Mouse (Mus musculus) adrenal gland, postnatal 10 days (tissue): Measurements from ENCODE around the gene Calr. TPM values are rescaled to one million over a fixed set of nuclear protein-coding genes. Genes with fewer than 3 reads are reported as not detected.

Experiments
- DNase-seq: peaks from one replicate; pipeline ENCODE4 v3.0.0; 2021; ENCODE audit warnings: mixed read lengths
- long read RNA-seq, 2 experiments: library from polyadenylated mRNA; stranded (forward); transcript quantifications; one replicate each; pipeline ENCODE4 v2.0.0; 2021
- total RNA-seq, 2 experiments: library from RNA; stranded (reverse); gene quantifications; 2 replicates each; pipeline ENCODE4 v1.2.3; 2021

Gene Calr
- 100 to 1,000 TPM; 404 to 492 TPM for total RNA-seq
- long read RNA-seq, experiment 1, transcript Calr-201 (9 exons, 2,184 nt), result major isoform, 146 of 221 reads
- long read RNA-seq, experiment 1, transcript Calr-204 (5 exons, 943 nt), result minor isoform, 8 of 221 reads
- long read RNA-seq, experiment 1, partial matches to known transcripts, result 51 of 221 reads
- long read RNA-seq, experiment 1, other reads (novel, unspliced or antisense), result 16 of 221 reads
- long read RNA-seq, experiment 2, transcript Calr-201 (9 exons, 2,184 nt), result major isoform, 54 of 82 reads
- long read RNA-seq, experiment 2, partial matches to known transcripts, result 17 of 82 reads
- long read RNA-seq, experiment 2, other reads (novel, unspliced or antisense), result 11 of 82 reads

DNA sequence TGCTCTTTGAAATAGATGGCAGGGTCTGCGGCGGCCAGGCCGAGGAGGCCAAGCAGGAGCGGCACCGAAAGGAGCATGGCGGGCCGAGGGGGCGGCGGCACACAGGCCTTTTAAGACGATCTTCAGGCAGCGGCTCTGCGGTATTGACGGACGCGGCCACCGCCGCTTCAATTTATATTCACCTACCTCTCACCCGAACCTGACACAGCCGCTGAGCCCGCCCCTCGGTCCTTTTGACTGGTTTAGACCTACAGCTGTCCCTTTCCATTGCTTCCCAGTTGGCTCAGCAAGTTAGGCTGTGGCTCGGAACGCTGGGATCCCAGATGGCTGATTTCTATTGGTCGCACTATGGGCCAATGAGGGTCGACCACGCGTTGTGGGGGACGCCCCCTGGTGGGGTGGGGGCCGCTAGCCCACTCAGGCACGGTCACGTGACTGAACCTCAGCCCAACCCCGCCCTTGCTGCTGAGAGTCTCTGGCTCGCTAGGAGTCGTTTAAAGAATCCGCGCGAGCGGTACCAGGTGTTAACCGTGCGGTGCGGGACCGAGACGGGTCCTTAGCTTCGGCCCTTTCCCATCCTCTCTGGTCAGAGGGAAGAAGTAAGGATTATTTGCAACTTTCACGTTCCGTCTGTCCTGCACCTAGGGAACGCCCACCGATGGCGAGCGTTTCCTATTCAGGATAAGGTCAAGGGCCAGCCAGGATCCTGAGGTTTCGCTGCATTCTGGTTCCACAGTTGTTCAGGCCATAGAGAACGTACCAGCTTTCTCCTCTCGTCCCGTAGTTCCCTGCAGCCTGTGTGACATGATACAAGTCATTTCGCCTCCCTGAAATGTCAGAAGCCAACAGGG is at the start of gene Calr:
Calr (minus strand) TSS at position 213 of the 851 bp plus-strand sequence.
- peak; percentile 99 for DNase-seq

DNA sequence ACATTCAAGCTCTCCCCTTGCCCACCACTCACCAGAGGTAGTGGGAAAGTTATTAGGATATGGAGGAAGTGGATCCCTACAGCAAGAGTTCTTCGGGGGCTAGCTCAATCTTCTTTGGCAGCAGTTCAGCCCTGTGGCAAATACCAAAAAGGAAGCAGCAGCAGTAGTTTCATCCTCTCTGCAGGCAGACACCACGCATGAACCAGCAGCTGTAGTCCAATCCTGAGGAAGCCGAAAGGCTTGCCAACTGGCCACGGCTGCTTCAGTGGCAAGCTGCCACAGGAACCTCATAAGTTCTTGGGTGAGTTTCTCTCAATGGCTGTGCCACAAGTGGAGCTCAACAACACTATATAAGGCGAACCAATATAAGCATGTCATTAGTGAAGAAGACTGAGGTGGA is 49.2 kb upstream of the Calr start:
- DNase-seq, result no peak

DNA sequence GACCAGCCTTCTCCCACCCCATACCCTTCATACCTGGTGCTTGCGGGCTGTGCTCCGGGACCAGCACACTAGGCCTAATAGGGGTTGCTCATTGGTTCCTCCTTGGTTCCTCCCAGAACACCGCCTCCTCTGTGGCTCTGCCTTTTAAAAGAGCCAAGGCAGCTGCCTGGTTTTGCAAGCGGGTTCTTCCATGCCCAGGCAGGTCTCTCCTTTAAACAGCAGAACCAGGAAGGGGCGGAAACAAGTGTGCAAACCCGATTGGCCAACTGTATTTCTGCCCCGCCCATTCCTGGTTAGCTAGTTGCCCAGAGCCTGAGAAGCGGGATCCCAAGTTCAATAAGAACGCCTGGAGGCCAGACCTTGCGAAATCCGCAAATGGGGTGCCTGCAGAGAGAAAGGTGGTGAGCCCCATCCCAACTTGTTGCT is 47.0 kb upstream of the Calr start, which contains the start of gene Gcdh:
Gcdh (minus strand) TSS at position 213 of the 426 bp plus-strand sequence.
- peak; percentile 93 for DNase-seq

DNA sequence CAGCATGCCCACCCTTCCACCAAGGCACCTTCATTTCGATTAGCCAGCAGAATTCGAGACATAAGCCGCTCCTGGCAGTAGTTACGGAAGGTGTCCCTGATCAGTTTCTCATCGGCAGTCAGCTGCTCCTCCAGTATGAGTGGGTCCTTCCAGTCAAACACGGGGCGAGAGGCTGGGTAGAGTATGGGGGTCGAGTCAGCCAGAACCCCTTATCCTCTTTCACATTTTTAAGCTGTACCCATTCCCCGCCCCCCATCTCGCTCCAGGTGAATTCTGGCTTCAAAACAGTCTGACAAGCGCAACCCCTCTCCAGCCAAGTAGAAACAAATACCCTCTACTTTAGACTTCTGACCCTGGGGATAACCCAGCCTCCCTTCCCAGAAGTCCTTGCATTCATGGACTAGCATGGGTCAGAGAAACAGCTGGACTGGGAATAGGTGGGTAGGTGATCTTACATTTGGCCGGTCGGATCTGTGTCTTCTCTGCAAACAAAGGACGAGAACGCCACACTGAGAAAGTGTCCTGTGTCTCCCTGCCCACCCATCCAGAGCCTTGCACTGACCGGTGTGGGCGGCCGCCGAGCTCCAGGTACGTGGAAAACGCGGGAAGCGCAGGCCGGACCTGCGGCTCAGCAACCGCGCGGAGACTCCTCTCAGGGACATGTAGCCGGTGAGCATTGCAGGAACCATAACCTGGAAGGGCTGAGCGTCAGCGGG is 46.4 kb upstream of the Calr start:
- no peak for DNase-seq

DNA sequence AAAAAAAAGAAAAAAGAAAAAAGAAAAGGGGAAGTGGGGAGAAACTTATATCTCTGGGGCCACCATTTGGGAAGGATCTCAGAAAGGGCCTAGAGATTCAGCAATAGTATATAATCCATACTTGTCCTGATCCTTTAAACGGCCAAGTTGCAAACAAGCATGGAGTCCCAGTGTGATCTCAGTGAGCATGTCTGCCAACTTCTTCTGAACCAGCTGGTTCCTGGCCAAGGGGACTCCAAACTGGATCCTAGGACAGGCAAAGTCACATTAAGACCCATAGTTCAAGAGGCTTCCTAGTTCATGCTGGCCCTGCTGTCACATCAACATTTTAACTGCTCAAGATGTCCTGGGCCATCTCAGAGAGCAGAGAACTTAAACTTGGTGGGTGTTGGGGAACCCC is 42.4 kb upstream of the Calr start:
- DNase-seq, result no peak

DNA sequence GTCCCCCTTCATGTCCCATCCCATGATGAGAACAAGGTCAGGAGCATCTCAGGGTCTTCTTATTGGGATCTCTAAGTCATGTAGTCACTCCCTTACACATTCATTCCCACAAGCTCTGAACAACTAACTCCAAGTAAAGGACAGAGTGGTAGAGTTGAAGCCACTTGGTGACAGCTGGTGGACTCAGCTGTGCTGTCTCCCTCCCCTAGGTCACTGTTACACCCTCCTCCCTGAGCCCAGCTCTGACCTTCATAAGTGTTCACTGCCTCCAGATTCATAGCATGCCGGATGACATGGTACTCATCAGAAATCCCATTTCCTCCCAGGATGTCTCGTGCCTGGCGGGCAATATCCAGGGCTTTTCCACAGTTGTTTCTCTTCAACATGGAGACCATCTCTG is 41.5 kb upstream of the Calr start:
- DNase-seq, result no peak

DNA sequence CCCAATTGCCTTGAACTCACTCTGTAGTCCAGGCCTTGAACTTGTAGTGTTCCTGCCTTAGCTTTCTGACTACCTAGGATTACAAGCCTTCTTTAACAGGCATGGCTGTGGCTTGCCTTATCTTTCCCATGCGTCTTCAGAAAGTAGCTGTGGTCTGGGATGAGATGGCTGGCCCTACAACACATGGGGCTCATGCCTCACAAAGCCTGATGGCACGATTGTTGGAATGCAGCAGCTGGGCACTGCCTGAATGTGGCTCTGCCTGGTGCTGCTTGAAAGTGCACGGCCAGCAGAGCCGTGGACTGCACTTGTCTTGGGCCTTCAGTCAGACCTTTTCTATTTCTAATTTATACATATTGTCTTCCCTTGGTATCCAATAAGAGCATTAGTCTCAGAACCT is 38.0 kb upstream of the Calr start:
- no peak for DNase-seq

DNA sequence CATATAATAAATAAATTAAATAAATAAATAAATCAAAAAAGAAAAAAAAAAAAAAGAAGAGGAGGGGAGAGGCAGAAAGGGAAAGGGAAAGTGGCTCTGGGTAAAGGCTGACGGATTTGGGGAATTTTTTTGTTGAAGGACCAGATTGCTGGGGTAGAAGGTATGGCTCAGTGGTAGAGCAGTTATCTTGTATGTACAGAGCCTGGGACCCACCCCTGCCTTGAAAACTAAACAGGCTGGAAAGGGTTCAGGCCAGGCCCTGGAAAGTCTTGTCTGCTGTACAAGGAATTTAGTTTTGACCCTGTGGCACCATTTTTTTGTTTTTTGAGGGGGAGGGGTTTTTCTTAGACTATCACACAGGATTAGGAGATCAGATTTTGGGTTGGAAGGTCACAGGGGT is 32.2 kb upstream of the Calr start:
- DNase-seq, result no peak

DNA sequence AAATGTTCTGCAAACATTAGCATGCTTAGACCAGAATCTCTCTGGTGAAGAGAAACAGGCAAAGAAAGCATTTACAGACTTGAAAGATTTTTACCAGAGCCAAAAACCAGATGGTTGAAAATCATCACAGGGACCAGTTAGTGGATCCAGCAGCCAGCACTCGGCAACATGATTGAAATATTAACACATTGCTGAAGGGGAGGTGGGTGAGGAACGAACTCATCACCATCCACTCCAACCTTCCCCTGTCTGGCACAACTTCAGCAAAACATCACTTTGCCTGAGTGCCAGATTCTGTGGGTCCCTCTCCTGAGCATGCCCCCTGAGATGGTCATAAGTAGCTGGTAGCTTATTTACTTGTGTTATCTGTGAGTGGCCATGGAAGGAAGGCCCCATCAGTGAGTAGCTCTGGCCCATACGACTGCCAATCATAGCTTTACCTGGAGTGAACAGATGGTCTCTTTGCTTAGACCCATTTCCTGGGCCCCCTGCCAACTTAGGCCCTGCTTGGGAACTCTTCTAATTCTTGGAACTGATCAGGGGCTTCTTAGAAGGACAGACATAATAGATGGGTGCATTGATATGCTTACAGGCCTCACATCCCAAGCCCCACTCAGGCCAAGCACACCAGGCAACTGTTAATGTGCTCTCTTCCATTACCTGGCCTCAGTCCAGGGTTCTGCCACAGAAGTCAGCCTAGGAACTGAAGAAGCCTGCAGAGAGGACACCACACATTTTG is 30.7 kb upstream of the Calr start:
- no peak for DNase-seq

DNA sequence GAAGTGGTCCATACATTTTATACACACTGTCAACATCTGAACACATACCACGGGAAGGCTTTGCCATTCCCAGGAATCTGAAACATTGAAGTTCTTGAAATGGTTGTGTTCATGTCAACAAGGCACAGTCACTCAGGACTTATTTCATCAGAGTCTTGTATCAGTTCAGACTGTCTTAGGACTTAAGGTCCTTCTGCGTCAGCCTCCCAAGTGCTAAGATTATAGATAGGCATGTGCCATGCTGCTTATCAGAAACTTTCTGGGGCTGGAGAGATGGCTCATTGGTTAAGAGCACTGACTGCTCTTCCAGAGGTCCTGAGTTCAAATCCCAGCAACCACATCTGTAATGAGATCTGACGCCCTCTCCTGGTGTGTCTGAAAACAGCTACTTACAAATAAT is 27.6 kb upstream of the Calr start:
- DNase-seq, result no peak

DNA sequence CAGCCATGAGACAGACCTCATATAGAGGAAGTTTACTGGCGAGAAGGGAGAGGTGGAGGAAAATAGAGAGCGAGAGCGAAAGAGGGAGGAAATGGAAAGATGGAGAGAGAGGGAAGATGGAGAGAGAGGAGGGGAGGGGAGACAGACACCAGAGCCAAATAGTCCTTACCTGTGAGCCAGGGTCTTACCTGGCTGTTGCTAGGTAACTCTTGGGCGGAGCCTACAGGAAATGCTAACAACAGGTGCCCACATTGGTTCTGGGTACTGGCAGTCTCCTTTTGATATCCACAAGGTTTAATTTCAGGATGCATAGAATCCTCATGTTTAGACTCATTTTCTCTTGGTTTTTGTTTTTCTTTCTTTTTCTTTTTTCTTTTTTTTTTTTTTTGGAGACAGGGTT is 26.3 kb upstream of the Calr start:
- DNase-seq, result no peak

DNA sequence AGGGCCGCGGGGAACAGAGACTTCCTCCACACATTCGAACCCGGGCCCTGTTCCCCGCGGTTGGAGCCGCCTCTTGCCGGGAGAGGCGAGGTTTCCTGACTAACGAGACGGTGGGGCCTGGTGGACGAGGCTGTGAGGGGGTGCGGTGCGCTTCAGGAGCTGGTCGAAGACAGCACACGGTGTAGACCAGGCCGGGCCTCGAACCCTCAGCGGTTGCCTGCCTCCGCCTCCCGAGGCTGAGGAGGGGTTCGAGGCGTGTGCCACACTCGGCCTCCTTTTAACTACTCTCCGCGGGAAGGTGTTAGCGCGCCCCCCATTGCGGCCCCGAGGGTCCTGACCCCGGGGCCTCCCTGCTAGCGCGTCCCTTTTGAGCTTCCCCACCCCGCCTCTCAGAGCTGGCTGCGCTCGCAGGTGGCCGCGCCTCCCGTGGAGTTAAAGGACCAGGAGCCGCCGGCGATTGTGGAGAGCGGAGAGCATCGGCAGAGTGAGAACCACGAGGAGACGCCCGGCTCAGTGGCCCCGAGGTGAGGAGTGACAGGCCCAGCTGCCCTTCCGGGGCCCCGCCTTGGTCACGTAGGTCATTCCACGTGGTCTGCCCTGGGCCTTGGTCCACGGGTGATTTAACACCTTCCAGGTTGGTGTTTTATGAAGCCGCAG is 25.7 kb upstream of the Calr start:
- DNase-seq, result peak; percentile 56

DNA sequence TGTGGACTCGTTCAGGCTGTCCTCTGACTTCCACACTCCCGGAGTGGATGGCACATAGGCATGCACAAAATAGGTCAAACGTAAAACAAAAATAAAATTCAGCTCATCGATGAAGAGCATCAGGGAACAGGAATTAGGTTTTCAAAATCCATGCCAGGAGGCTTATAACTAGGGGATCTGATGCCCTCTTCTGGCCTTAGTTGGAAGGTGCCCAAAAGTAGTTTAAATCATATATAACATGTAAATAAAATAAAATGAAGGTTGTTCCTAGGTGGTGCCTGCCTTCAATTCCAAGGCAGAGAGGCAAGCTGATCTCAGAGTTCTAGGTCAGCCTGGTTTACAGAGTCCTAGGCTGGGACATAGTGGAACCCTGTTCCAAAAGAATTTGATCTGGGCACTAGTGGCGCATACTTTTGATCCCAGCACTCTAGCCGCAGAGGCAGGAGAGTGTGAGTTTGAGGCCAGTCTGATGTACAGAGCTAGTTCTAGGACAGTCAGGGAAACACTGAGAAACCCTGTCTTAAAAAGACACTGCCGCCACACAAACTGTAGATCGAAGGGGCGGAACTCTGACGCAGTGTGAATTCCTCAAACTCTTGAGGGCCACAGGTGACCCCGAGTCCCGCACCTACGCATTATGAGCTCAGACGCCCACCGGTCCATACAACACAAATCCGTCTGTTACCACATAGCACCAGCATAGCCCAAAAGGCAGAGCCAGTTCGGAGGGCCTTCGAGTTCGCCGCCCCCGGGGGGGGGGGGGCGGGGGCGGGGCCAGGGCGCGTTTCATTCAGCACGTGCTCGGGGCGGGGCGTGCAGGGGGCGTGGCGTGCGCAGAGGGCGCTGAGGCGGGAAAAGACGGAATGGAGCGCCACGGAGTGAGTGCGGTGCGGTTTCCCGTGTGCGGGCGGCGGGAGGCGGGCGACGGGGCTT is 24.9 kb upstream of the Calr start, which contains the start of gene Syce2:
Syce2 (plus strand) TSS at position 736 of the 933 bp plus-strand sequence.
- peak; percentile 91 for DNase-seq

DNA sequence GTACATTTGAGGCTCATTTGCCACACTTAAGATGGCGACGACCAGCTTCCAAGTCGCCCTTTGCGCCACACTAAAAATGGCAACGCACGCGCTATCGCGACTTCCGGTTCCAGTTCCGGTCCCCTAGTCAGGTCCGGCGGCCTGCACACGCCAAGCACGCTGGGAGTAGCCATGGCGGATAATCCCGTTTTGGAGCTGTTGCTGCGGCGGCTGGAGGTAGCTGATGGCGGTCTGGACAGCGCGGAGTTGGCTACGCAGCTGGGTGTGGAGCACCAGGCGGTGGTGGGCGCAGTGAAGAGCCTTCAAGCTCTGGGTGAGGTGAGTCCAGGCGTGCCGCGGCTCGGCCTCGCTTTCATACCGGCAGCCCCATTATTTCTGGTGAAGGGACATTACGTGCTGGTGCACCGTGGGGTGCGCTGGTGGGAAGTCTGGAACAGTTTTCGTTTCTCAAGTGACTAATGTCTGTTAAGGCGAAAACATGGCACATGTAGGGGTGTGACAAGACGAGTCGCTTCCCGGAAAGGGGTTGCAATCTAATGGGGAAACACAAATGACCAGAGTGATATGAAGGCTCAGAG is 10.2 kb upstream of the Calr start, which contains the start of gene Farsa:
Farsa (plus strand) TSS at position 126 of the 578 bp plus-strand sequence.
- DNase-seq, result peak; percentile 94

DNA sequence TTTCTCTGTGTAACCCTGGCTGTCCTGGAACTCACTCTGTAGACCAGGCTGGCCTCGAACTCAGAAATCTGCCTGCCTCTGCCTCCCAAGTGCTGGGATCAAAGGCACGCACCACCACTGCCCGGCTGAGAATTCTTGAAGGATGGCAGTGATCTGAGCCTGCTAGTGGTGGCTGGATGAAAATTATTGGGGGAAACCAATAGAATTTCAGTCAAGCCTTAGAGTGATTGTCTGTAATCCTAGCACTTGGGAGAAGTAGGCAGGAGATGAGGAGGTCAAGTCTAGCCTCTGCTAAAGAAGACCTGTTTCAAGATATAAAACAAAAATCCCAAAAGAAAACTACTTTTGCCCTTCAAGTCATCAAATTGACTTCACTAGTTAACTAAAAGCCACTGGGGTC is 9.7 kb upstream of the Calr start:
- DNase-seq, result no peak

DNA sequence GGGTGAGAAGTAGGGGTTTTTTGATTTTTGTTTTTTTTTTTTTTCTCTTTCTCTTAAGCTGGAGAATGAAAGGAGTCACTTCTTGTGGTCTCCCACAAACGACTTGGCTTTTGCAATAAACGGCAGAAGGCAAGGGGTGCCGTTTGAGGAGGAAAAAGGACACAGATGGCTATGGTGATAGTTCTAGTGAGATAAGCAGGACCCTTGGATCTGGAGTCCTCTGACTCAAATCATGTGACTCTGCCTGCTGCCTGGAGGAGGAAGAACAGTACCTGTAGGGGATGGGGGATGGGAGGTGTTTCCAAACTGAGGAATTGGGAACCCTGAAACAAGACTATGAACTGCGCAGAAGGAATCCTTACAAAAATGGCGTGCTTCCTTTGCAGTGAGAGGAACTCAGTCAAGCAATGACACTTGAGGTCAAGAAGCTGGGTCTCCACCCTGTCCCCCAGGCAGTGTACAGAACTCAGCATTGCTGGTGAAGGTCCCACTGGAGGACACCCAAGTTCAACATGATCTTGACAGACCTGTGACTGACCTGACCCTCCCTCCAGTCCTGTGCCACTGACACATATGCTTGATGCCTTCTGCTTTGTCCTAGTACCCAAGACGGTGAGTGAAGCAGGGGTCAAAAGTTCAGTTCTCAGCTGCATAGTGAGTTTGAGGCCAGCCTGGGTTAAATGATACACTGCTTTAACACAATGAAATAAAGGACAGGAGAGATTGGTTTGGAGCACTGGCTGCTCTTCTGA is 1.1 kb upstream of the Calr start:
- peak; percentile 18 for DNase-seq

DNA sequence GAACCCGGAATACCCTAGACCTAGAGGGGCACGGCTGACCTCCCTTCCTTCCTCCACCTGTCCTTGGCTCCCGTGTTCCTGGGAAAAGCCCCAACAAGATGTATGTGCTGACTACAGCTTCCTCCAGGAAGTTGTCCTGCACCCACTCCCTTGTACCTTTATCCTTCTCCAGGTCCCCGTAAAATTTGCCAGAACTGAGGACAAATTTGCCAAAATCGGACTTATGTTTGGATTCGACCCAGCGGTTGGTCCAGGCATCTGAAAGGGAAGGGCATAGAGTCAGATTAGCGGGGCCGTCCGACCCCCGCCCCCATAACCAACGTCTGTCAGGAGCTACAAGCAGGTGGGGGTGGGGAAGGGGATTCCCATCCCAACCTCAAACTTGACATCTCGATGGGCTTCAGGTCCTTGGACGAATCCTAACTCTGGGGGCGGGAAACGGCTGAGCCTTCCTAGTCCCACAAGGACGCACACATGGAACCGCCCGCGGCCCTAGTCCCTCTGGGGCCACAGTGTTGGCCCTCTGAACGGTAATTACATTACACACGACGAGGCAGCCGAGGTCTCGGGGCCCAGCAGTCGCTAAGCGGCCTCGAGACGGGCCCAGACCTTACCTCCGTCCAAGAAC is 526 bp downstream of the Calr start:
- DNase-seq, result no peak

DNA sequence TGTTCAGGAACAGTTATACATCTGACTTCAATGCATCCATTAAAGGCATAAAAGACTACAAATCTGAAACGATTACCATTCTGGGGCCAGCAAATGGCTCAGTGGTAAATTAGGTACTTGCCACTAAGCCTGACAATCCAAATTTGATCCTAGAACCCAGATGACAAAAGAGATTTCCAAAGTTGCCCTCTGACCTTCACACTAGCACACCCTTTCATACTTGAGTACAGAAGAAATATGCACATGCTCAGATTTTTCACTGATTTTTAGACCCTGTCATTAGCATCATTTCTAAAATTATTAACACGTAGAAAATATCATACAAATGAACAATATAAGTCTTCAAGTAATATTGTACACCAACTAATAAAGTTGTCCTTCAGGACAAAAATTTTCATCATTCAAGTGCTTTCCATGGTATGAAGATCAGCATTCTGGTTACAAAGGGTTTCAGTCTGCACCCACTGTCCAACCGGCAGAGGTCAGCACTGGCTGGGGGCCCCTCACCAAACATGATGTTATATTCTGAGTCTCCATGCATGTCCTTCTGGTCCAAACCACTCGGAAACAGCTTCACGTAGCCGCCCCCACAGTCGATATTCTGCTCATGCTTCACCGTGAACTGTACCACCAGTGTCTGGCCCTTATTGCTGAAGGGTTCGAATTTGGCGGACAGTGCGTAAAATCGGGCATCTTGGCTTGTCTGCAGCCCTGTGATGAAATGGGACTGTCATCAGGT is 1.2 kb downstream of the Calr start:
- DNase-seq, result peak; percentile 61
